Mouse (Mus musculus): ENCODE measurements around the gene B3gnt4. TPM values are rescaled to one million over a fixed set of nuclear protein-coding genes. Genes with fewer than 3 reads are reported as not detected.

B3gnt4 gene
- polyA plus RNA-seq (2014; fragmentation: Illumina TruSeq; extraction: RNeasy Lipid Tissue Mini Kit (QIAGEN cat#74804); ENCODE audit: low replicate concordance) = not detected

GRCm38 (mm10) chr5:123510160-123510559 is at the start of gene B3gnt4:
TSS of gene B3gnt4 (plus strand) at chr5:123510460.

GRCm38 (mm10) chr5:123489112-123489785 is 21.0 kb upstream of the B3gnt4 start, which contains the start of the genes Lrrc43 and Il31:
TSS of gene Lrrc43 (plus strand) at chr5:123489305.
TSS of gene Il31 (minus strand) at chr5:123489489.

GRCm38 (mm10) chr5:123523692-123524392 is 13.6 kb downstream of the B3gnt4 start, which contains the start of gene Diablo:
TSS of gene Diablo (minus strand) at chr5:123524176.

GRCm38 (mm10) chr5:123525281-123525680 is 15.0 kb downstream of the B3gnt4 start, which contains the start of gene Gm49027:
TSS of gene Gm49027 (minus strand) at chr5:123525488.

Other genes starting within 250 kb of the B3gnt4 start
- 2.0 TPM for gene Bcl7a, start 166.6 kb upstream of the B3gnt4 start, polyA plus RNA-seq (2014; fragmentation: Illumina TruSeq; extraction: RNeasy Lipid Tissue Mini Kit (QIAGEN cat#74804); ENCODE audit: low replicate concordance)
- 10.8 TPM for gene Mlxip, start 115.7 kb upstream of the B3gnt4 start, polyA plus RNA-seq (2014; fragmentation: Illumina TruSeq; extraction: RNeasy Lipid Tissue Mini Kit (QIAGEN cat#74804); ENCODE audit: low replicate concordance)
- gene Lrrc43, start 21.2 kb upstream of the B3gnt4 start, polyA plus RNA-seq (2014; fragmentation: Illumina TruSeq; extraction: RNeasy Lipid Tissue Mini Kit (QIAGEN cat#74804); ENCODE audit: low replicate concordance) = not detected
- gene Il31, start 21.0 kb upstream of the B3gnt4 start, polyA plus RNA-seq (2014; fragmentation: Illumina TruSeq; extraction: RNeasy Lipid Tissue Mini Kit (QIAGEN cat#74804); ENCODE audit: low replicate concordance) = not detected
- gene Diablo, start 13.7 kb downstream of the B3gnt4 start, polyA plus RNA-seq (2014; fragmentation: Illumina TruSeq; extraction: RNeasy Lipid Tissue Mini Kit (QIAGEN cat#74804); ENCODE audit: low replicate concordance) = 60.3 TPM
- gene Gm49027, start 15.0 kb downstream of the B3gnt4 start, polyA plus RNA-seq (2014; fragmentation: Illumina TruSeq; extraction: RNeasy Lipid Tissue Mini Kit (QIAGEN cat#74804); ENCODE audit: low replicate concordance) = not detected
- 8.2 TPM for gene Vps33a, start 62.6 kb downstream of the B3gnt4 start, polyA plus RNA-seq (2014; fragmentation: Illumina TruSeq; extraction: RNeasy Lipid Tissue Mini Kit (QIAGEN cat#74804); ENCODE audit: low replicate concordance)
- 20.2 TPM for gene Clip1, start 174.2 kb downstream of the B3gnt4 start, polyA plus RNA-seq (2014; fragmentation: Illumina TruSeq; extraction: RNeasy Lipid Tissue Mini Kit (QIAGEN cat#74804); ENCODE audit: low replicate concordance)
- 153 TPM for gene Zcchc8, start 210.6 kb downstream of the B3gnt4 start, polyA plus RNA-seq (2014; fragmentation: Illumina TruSeq; extraction: RNeasy Lipid Tissue Mini Kit (QIAGEN cat#74804); ENCODE audit: low replicate concordance)
- 285 TPM for gene Rsrc2, start 239.0 kb downstream of the B3gnt4 start, polyA plus RNA-seq (2014; fragmentation: Illumina TruSeq; extraction: RNeasy Lipid Tissue Mini Kit (QIAGEN cat#74804); ENCODE audit: low replicate concordance)
- gene Kntc1, start 239.3 kb downstream of the B3gnt4 start, polyA plus RNA-seq (2014; fragmentation: Illumina TruSeq; extraction: RNeasy Lipid Tissue Mini Kit (QIAGEN cat#74804); ENCODE audit: low replicate concordance) = 5.7 TPM